Mouse (Mus musculus) testis, adult 2 months (tissue): ENCODE data around the gene Slc7a14. TPM values are rescaled to one million over a fixed set of nuclear protein-coding genes. Genes with fewer than 3 reads are reported as not detected.

Experiments used
- H3K27ac ChIP-seq: fragments of 200-500 bp; 2 replicates; pipeline ENCODE4 v1.5.1; 2012; ENCODE audit warnings: low read depth, low read length; ENCODE audit not compliant: control insufficient read depth, insufficient read depth
- H3K27me3 ChIP-seq: fragments of 200-500 bp; 2 replicates; pipeline ENCODE4 v1.6.1; 2012; ENCODE audit warnings: mild to moderate bottlenecking, low read length, moderate library complexity; ENCODE audit not compliant: control insufficient read depth, insufficient read depth
- H3K36me3 ChIP-seq: fragments of 200-500 bp; 2 replicates; pipeline ENCODE4 v1.6.1; 2012; ENCODE audit warnings: mild to moderate bottlenecking, low read length; ENCODE audit not compliant: control insufficient read depth, insufficient read depth
- H3K4me1 ChIP-seq: fragments of 200-500 bp; 2 replicates; pipeline ENCODE4 v1.6.1; 2012; ENCODE audit warnings: low read length; ENCODE audit not compliant: control insufficient read depth, insufficient read depth
- H3K4me3 ChIP-seq: fragments of 200-500 bp; 2 replicates; pipeline ENCODE4 v1.5.1; 2012; ENCODE audit warnings: low read depth, mild to moderate bottlenecking, low read length, moderate library complexity, mixed read lengths; ENCODE audit not compliant: control insufficient read depth
- CTCF ChIP-seq: fragments of 200-500 bp; IDR thresholded peaks from 2 replicates; pipeline ENCODE4 v1.5.1; 2012; ENCODE audit warnings: low read depth, mild to moderate bottlenecking, inconsistent platforms, low read length, moderate library complexity; ENCODE audit not compliant: control insufficient read depth, insufficient read depth, insufficient replicate concordance
- POLR2A ChIP-seq: fragments of 200-500 bp; IDR thresholded peaks from 2 replicates; pipeline ENCODE4 v1.6.1; 2012; ENCODE audit warnings: low read depth, mild to moderate bottlenecking, inconsistent platforms, low read length, moderate library complexity; ENCODE audit not compliant: control insufficient read depth
- polyA plus RNA-seq: library from polyadenylated mRNA; depleted of rRNA; stranded (reverse); fragments of >200 nt; gene quantifications from 2 replicates; pipeline ENCODE4 v1.2.3, GENCODE M21; 2012

The Slc7a14 gene
- polyA plus RNA-seq, 1 experiment, result 4.2 TPM

- Histone ChIP-seq H3K4me1 (no peaks in the 10 kb centered on the region), H3K27me3 (no peaks in the 10 kb centered on the region), H3K36me3 (no peaks in the 10 kb centered on the region), H3K4me3 (no peak overlapping the region), H3K27ac (no peak overlapping the region)
- TF ChIP-seq CTCF, result no peak
- no peak for TF ChIP-seq POLR2A
Measured at GRCm38 (mm10) chr3:31259553-31260255, 50.5 kb downstream of the Slc7a14 start.

- H3K4me1 ChIP-seq, result no peaks in the 10 kb centered on the region
- H3K36me3 ChIP-seq, result no peaks in the 10 kb centered on the region
- H3K27me3 ChIP-seq, result no peaks in the 10 kb centered on the region
- TF ChIP-seq CTCF (no peak), POLR2A (no peak)
- no peak overlapping the region for H3K27ac ChIP-seq
- H3K4me3 ChIP-seq, result no peak overlapping the region
Measured at GRCm38 (mm10) chr3:31254427-31254826, 55.8 kb downstream of the Slc7a14 start.

GRCm38 (mm10) chr3:31253862-31254261, 56.3 kb downstream of the Slc7a14 start:
- Histone ChIP-seq H3K4me1 (no peaks in the 10 kb centered on the region), H3K36me3 (no peaks in the 10 kb centered on the region), H3K4me3 (no peak overlapping the region), H3K27me3 (no peaks in the 10 kb centered on the region), H3K27ac (no peak overlapping the region)
- TF ChIP-seq CTCF, result no peak
- TF ChIP-seq POLR2A, result no peak

GRCm38 (mm10) chr3:31252566-31252965, 57.6 kb downstream of the Slc7a14 start:
- Histone ChIP-seq H3K27ac (no peak overlapping the region), H3K27me3 (no peaks in the 10 kb centered on the region), H3K4me3 (no peak overlapping the region), H3K4me1 (no peaks in the 10 kb centered on the region), H3K36me3 (no peaks in the 10 kb centered on the region)
- TF ChIP-seq POLR2A (no peak), CTCF (no peak)

- Histone ChIP-seq H3K36me3 (no peaks in the 10 kb centered on the region), H3K4me3 (no peak overlapping the region), H3K27ac (no peak overlapping the region), H3K4me1 (no peaks in the 10 kb centered on the region; the same call in 1 of the 2 replicates), H3K27me3 (no peaks in the 10 kb centered on the region)
- TF ChIP-seq POLR2A, result no peak
- no peak for TF ChIP-seq CTCF
Measured at GRCm38 (mm10) chr3:31243478-31243877, 66.7 kb downstream of the Slc7a14 start.

GRCm38 (mm10) chr3:31240840-31241239, 69.3 kb downstream of the Slc7a14 start:
- TF ChIP-seq CTCF (no peak), POLR2A (no peak)
- no peak overlapping the region for H3K27ac ChIP-seq
- no peaks in the 10 kb centered on the region; the same call in 1 of the 2 replicates for H3K4me1 ChIP-seq
- H3K27me3 ChIP-seq, result no peaks in the 10 kb centered on the region
- no peak overlapping the region for H3K4me3 ChIP-seq
- no peaks in the 10 kb centered on the region for H3K36me3 ChIP-seq

- no peaks in the 10 kb centered on the region for H3K27me3 ChIP-seq
- TF ChIP-seq CTCF (no peak), POLR2A (no peak)
- peaks cover 2% of the 10 kb centered on the region for H3K4me1 ChIP-seq
- no peak overlapping the region; the same call in 1 of the 2 replicates for H3K4me3 ChIP-seq
- H3K27ac ChIP-seq, result no peak overlapping the region
- no peaks in the 10 kb centered on the region for H3K36me3 ChIP-seq
Measured at GRCm38 (mm10) chr3:31239645-31240044, 70.5 kb downstream of the Slc7a14 start.
